Mouse (Mus musculus) embryonic facial prominence, embryonic 13.5 days (tissue): ENCODE data around the gene Mst1r. TPM values are rescaled to one million over a fixed set of nuclear protein-coding genes. Genes with fewer than 3 reads are reported as not detected.

Experiments
- ATAC-seq: fragments of 200-750 bp; cut with Nextera tagmentation; 2 replicates; pipeline ENCODE4 v1.8.0; 2017; ENCODE audit warnings: low read depth; ENCODE audit not compliant: insufficient number of reproducible peaks, insufficient read depth, low FRiP score, low TSS enrichment
- H3K27ac ChIP-seq: fragments of 300-500 bp; sonication (generic); 2 replicates; pipeline ENCODE4 v1.5.1; 2015; ENCODE audit warnings: moderate library complexity, mild to moderate bottlenecking, inconsistent platforms
- H3K27me3 ChIP-seq: fragments of 300-500 bp; sonication (generic); 2 replicates; pipeline ENCODE4 v1.6.1; 2015; ENCODE audit warnings: mild to moderate bottlenecking, inconsistent platforms
- H3K36me3 ChIP-seq: fragments of 300-500 bp; sonication (generic); 2 replicates; pipeline ENCODE4 v1.6.1; 2015; ENCODE audit warnings: mild to moderate bottlenecking, inconsistent platforms
- H3K4me1 ChIP-seq: fragments of 300-500 bp; sonication (generic); 2 replicates; pipeline ENCODE4 v1.6.1; 2015; ENCODE audit warnings: inconsistent platforms
- H3K4me2 ChIP-seq: fragments of 300-500 bp; sonication (generic); 2 replicates; pipeline ENCODE4 v1.6.1; 2015; ENCODE audit warnings: moderate library complexity, mild to moderate bottlenecking, inconsistent platforms
- H3K4me3 ChIP-seq: fragments of 300-500 bp; sonication (generic); 2 replicates; pipeline ENCODE4 v1.5.1; 2015; ENCODE audit warnings: mild to moderate bottlenecking, inconsistent platforms
- H3K9ac ChIP-seq: fragments of 300-500 bp; sonication (generic); 2 replicates; pipeline ENCODE4 v1.6.1; 2015; ENCODE audit warnings: mild to moderate bottlenecking, inconsistent platforms
- H3K9me3 ChIP-seq: fragments of 300-500 bp; sonication (generic); 2 replicates; pipeline ENCODE4 v1.6.1; 2016; ENCODE audit warnings: inconsistent platforms
- WGBS: fragments of 180-500 bp; shearing (Covaris S2); methylation state at CpG from one replicate; pipeline ENCODE4 v1.1.7; 2015; ENCODE audit warnings: mixed read lengths; 5-methylcytosine and 5-hydroxymethylcytosine counted together
- polyA plus RNA-seq: library from polyadenylated mRNA; unstranded; fragments of >200 nt; fragmentation: Nextera tagmentation; extraction: Ambion mirVana; gene quantifications from 2 replicates; pipeline ENCODE4 v1.2.1, GENCODE M21; 2015

Mst1r gene
- polyA plus RNA-seq, 1 experiment from 2014 or later, result 5.1 TPM

- ATAC-seq, result peak; percentile 39; the same call in 1 of the 2 replicates
- 25% methylated on average over 13 of the region's 13 CpGs for WGBS
- Histone ChIP-seq H3K27me3 (no peaks in the 10 kb centered on the region), H3K4me3 (no peak overlapping the region), H3K4me1 (peaks cover 21% of the 10 kb centered on the region), H3K9ac (peak overlapping the region; percentile 16; the same call in 1 of the 2 replicates), H3K36me3 (peaks cover 11% of the 10 kb centered on the region), H3K27ac (peak overlapping the region; percentile 77), H3K4me2 (peak overlapping the region; percentile 26), H3K9me3 (no peaks in the 10 kb centered on the region)
Observed at GRCm38 (mm10) chr9:107917895-107918608, 11.4 kb downstream of the Mst1r start.

DNA sequence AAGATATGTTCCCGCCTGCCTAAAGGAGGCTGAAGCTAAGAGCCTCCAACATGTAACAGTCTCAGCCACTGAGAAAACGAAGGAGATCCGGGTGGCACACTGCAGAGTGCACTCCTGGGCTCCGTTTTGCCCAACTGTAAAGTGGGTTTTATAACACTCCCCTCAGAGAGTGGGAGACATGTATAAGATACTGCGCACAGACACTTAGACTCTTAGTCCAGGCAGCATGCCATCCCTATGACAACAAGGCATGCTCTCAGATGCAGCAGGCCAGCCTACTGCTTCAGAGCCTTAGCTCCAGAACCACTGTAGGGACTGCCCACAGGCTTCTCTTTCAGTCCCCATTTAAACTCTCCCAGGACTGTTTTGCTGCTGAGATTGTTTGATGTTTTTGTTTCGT is 12.2 kb downstream of the Mst1r start:
- H3K9me3 ChIP-seq, result no peaks in the 10 kb centered on the region
- H3K9ac ChIP-seq, result no peak overlapping the region
- no peak for ATAC-seq
- 82% methylated on average over 6 of the region's 6 CpGs for WGBS
- no peaks in the 10 kb centered on the region for H3K27me3 ChIP-seq
- peaks cover 26% of the 10 kb centered on the region for H3K4me1 ChIP-seq
- H3K27ac ChIP-seq, result peak overlapping the region; percentile 77
- peaks cover 6% of the 10 kb centered on the region; the same call in 1 of the 2 replicates for H3K36me3 ChIP-seq
- no peak overlapping the region for H3K4me3 ChIP-seq
- H3K4me2 ChIP-seq, result no peak overlapping the region

GRCm38 (mm10) chr9:107919441-107919840 is 12.8 kb downstream of the Mst1r start:
- WGBS, result 84% methylated on average over 5 of the region's 5 CpGs
- no peaks in the 10 kb centered on the region for H3K9me3 ChIP-seq
- ATAC-seq, result no peak
- H3K36me3 ChIP-seq, result peaks cover 6% of the 10 kb centered on the region; the same call in 1 of the 2 replicates
- no peak overlapping the region for H3K27ac ChIP-seq
- H3K9ac ChIP-seq, result no peak overlapping the region
- no peaks in the 10 kb centered on the region for H3K27me3 ChIP-seq
- H3K4me2 ChIP-seq, result no peak overlapping the region
- H3K4me3 ChIP-seq, result no peak overlapping the region
- H3K4me1 ChIP-seq, result peaks cover 32% of the 10 kb centered on the region

- no peak overlapping the region for H3K27ac ChIP-seq
- no peak overlapping the region for H3K4me3 ChIP-seq
- H3K4me2 ChIP-seq, result no peak overlapping the region
- no peak overlapping the region for H3K9ac ChIP-seq
- H3K4me1 ChIP-seq, result peaks cover 27% of the 10 kb centered on the region
- H3K27me3 ChIP-seq, result no peaks in the 10 kb centered on the region
- H3K36me3 ChIP-seq, result no peaks in the 10 kb centered on the region
- ATAC-seq, result no peak
- no peaks in the 10 kb centered on the region for H3K9me3 ChIP-seq
- 34% methylated on average over 7 of the region's 7 CpGs for WGBS
Observed at GRCm38 (mm10) chr9:107923021-107923420, 16.3 kb downstream of the Mst1r start.

GRCm38 (mm10) chr9:107923956-107924355 is 17.3 kb downstream of the Mst1r start:
- Histone ChIP-seq H3K27me3 (no peaks in the 10 kb centered on the region), H3K9me3 (no peaks in the 10 kb centered on the region), H3K4me2 (no peak overlapping the region), H3K4me3 (no peak overlapping the region), H3K27ac (peak overlapping the region; percentile 33), H3K36me3 (no peaks in the 10 kb centered on the region), H3K4me1 (peaks cover 17% of the 10 kb centered on the region), H3K9ac (no peak overlapping the region; the same call in 1 of the 2 replicates)
- whole genome bisulfite sequencing, result 48% methylated on average over 6 of the region's 6 CpGs
- no peak for ATAC-seq

DNA sequence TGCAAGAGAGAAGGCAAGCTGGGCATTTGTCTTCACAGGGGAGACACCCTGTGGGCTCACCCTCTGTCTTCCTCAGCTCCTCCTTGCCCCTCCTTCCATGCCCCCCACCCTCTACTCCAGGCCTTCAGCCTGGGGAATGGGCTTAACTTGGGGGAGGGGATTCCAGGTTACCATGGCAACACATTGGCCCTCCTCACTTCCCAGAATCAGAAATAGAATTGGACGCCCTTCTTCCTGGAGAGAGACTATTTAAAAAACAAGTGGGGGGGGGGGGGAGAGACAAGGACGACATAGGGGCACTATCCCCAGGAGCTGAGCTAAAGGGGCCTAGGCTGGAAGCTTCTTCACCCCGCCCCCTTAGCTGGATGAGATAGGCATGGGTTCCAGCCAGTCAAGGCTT is 18.6 kb downstream of the Mst1r start:
- ATAC-seq, result no peak
- 0 out of 2 replicates have a peak, but pooled peaks cover 3% of the 10 kb centered on the region for H3K27me3 ChIP-seq
- no peaks in the 10 kb centered on the region for H3K36me3 ChIP-seq
- no peak overlapping the region for H3K4me3 ChIP-seq
- no peak overlapping the region for H3K27ac ChIP-seq
- H3K4me1 ChIP-seq, result peaks cover 15% of the 10 kb centered on the region
- no peak overlapping the region for H3K4me2 ChIP-seq
- H3K9ac ChIP-seq, result no peak overlapping the region
- 26% methylated on average over 3 of the region's 3 CpGs for WGBS
- H3K9me3 ChIP-seq, result no peaks in the 10 kb centered on the region

DNA sequence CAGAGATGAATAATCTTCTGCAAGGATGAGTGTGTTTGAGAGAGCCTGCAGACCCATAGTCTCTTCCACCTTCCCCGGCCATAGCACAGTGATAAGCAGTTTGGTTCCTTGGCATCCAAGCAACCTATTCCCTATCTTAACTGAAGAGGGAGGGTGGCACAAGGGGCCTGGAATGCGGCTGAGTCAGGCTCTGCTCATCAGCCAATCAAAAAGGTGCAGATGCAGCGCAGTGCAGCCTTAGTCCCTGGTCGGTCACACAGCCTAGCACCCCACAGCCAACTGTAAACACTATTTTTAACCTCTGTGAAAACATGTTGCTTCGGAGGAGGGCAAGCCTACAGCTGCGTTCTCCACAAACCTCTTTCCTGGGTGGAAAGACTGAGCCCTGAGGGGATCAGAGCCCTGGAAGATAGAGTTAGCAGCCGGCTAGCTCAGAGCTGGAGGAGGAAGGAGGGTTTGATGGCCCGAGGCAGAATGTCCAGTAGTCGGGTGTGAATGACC is 20.3 kb downstream of the Mst1r start:
- no peaks in the 10 kb centered on the region for H3K9me3 ChIP-seq
- no peaks in the 10 kb centered on the region for H3K36me3 ChIP-seq
- H3K4me2 ChIP-seq, result no peak overlapping the region
- H3K9ac ChIP-seq, result no peak overlapping the region
- H3K27ac ChIP-seq, result no peak overlapping the region
- H3K4me3 ChIP-seq, result no peak overlapping the region
- 0 out of 2 replicates have a peak, but pooled peaks cover 3% of the 10 kb centered on the region for H3K27me3 ChIP-seq
- 34% methylated on average over 9 of the region's 9 CpGs for WGBS
- peaks cover 15% of the 10 kb centered on the region for H3K4me1 ChIP-seq
- no peak for ATAC-seq

DNA sequence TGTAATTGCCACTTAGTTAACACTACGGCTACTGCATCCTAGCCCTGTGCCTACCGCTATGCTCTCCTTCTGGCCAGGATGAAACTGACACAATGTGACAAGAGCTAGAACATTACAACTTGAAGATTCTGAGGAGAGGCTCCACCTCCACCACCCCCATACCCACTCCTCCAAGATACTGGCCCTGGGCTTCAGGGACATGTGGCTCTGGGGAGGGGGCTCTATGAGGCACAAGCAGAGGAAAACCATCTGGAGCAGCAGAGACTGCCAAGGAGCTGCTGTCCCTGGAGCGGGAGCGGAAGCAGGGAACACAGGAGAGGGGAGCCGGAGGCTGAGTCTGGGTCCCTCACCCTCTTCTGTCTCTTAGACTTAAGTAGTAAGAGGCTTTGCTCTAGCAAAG is 21.1 kb downstream of the Mst1r start:
- ATAC-seq, result no peak
- no peak overlapping the region for H3K4me3 ChIP-seq
- no peaks in the 10 kb centered on the region for H3K9me3 ChIP-seq
- peaks cover 15% of the 10 kb centered on the region for H3K4me1 ChIP-seq
- 0 out of 2 replicates have a peak, but pooled peaks cover 3% of the 10 kb centered on the region for H3K27me3 ChIP-seq
- H3K4me2 ChIP-seq, result no peak overlapping the region
- H3K36me3 ChIP-seq, result no peaks in the 10 kb centered on the region
- 77% methylated on average over 5 of the region's 5 CpGs for WGBS
- H3K27ac ChIP-seq, result no peak overlapping the region
- no peak overlapping the region for H3K9ac ChIP-seq

- H3K9me3 ChIP-seq, result no peaks in the 10 kb centered on the region
- H3K9ac ChIP-seq, result no peak within 1 kb of the TSS
- H3K27ac ChIP-seq, result no peak within 1 kb of the TSS
- ATAC-seq, result no peak
- peaks cover 15% of the 10 kb centered on the region for H3K4me1 ChIP-seq
- 0 out of 2 replicates have a peak, but pooled peaks cover 3% of the 10 kb centered on the region for H3K27me3 ChIP-seq
- 80% methylated on average over 3 of the region's 3 CpGs for WGBS
- no peak within 1 kb of the TSS for H3K4me2 ChIP-seq
- no peaks in the 10 kb centered on the region for H3K36me3 ChIP-seq
- no peak within 1 kb of the TSS for H3K4me3 ChIP-seq
Observed at GRCm38 (mm10) chr9:107928169-107928568, 21.5 kb downstream of the Mst1r start, which contains the start of gene Actl11. TSS of gene Actl11 (plus strand) at chr9:107928469.

DNA sequence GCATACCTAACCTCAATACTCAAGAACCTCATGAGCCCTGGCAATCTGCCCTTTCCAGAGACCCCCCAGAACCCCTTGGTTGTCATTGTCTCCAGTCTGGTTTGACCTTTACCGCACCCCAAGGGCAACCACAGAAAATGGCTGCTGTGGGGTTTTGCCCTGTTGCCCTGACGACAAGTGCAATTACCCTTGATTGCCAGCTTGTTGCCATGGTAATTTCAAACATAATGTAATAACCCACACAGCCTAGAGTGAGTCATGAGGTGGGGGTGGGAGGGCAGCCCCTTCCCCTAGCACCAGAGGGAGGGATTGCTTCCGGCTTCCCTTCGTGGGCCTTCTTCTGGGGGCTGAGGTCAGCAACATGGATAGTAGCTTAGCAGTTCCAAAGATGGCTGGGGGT is 25.5 kb downstream of the Mst1r start:
- Histone ChIP-seq H3K4me3 (no peak overlapping the region), H3K36me3 (no peaks in the 10 kb centered on the region), H3K9me3 (no peaks in the 10 kb centered on the region), H3K4me1 (peaks cover 16% of the 10 kb centered on the region), H3K27ac (no peak overlapping the region), H3K27me3 (peaks cover 32% of the 10 kb centered on the region), H3K9ac (no peak overlapping the region), H3K4me2 (no peak overlapping the region)
- 57% methylated on average over 4 of the region's 4 CpGs for WGBS
- ATAC-seq, result no peak

GRCm38 (mm10) chr9:107934146-107934545 is 27.5 kb downstream of the Mst1r start:
- Histone ChIP-seq H3K9ac (no peak overlapping the region), H3K27me3 (peaks cover 48% of the 10 kb centered on the region), H3K36me3 (no peaks in the 10 kb centered on the region), H3K9me3 (no peaks in the 10 kb centered on the region), H3K27ac (no peak overlapping the region), H3K4me2 (no peak overlapping the region), H3K4me3 (no peak overlapping the region), H3K4me1 (peaks cover 17% of the 10 kb centered on the region)
- WGBS, result 82% methylated on average over 11 of the region's 11 CpGs
- ATAC-seq, result no peak

DNA sequence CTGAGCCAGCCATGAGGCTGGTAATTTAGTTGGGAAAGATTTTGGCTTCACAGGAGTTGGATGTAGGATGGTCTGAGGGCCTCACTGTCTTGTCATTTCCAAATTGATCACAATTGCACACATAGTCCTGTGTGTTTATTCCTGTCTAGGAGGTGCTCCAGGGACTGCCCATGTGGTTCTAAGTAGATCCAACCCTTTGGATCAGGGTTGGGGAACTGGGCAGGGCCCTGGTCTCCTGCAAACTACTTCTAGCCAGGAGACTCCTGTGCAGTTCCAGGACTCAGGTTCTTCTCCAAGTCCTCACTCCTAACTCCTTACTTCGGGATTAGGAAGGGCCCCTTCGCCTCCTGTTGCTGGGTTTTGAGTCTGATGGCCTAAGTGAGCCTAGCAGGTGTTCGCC is 28.7 kb downstream of the Mst1r start, which contains the start of gene Camkv:
Gene Camkv, plus strand, starts transcription at position 301 of the 400 bp plus-strand sequence.
- Histone ChIP-seq H3K27me3 (peaks cover 48% of the 10 kb centered on the region), H3K27ac (no peak within 1 kb of the TSS), H3K4me1 (peaks cover 24% of the 10 kb centered on the region), H3K9ac (peak within 1 kb of the TSS; percentile 75), H3K4me3 (peak within 1 kb of the TSS; percentile 59), H3K9me3 (no peaks in the 10 kb centered on the region), H3K4me2 (peak within 1 kb of the TSS; percentile 97), H3K36me3 (no peaks in the 10 kb centered on the region)
- 13% methylated on average over 3 of the region's 3 CpGs for WGBS
- no peak for ATAC-seq
